Comparison of ENCODE assay signal across 8 mouse cellular contexts in the genomic region with DNA sequence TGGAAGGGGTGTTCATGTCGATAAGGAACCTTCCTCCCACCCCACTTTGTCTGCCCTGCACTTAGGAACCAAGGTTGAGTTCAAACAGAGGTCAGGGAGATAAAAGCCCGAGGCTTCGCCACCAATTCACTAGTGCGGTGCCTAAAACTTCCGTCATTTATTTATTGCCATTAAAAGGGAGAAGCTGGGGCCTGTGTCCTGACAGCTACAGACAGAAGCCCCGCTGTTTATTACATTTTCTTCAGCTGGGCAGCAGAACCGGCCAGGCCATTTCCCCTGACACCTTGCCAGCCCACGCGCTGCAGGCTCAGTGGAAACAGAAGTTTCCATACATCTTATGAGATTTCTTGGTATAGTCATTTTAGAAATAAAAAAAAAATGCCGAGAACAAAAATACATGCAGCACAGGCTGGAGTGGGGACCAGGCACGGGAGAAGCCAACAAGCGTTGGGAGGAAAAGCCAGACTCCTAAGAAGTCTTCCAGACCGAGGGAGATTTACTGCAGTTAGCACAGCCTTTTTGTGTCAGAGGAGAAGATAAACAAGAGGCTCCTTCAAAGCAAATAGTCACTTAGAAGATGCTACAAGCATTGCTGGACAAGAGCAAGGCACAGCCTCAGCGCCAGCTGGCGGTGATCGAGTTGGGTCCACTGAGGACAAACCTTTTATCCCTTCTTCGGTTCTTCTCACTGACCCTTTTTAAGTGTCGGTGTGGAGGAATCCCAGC.
DNase-seq lines count a peak whose midpoint lies in the region; ATAC-seq lines count a peak whose summit lies in the region.
"Had no signal": no experiment of that assay in that cellular context is flagged by ENCODE, and none has a peak within 500 bp of the region (broad histone marks: within the 10 kb centered on the region; RNA-seq: fewer than 3 reads in every experiment).

No protein-coding gene starts in this region.

- peak; percentile 1 for DNase-seq in right cerebral cortex, adult 18-20 months
- DNase-seq in right cerebral cortex, postnatal 25 days, result no peak
- peak; percentile 12 to 19 for DNase-seq in frontal cortex, postnatal 14 days (ENCODE audit: low spot score in 2 of 2)
- DNase-seq in heart, postnatal 4 days, result peak; percentile 43
- peak; percentile 29 for DNase-seq in ovary, adult 18-20 months (ENCODE audit: low spot score)

- H3K27ac ChIP-seq in limb, embryonic 12.5 days, result peak overlapping the region; percentile 53; the same call in 1 of the 2 replicates
- H3K27ac ChIP-seq: liver, embryonic 14.5 days had no signal

- H3K36me3 ChIP-seq in limb, embryonic 12.5 days, result no peaks in the 10 kb centered on the region

- 5% methylated on average over 18 of the region's 18 CpGs for WGBS in limb, embryonic 12.5 days

- no peaks in the 10 kb centered on the region for H3K9me3 ChIP-seq in limb, embryonic 12.5 days

- ATAC-seq in limb, embryonic 12.5 days (ENCODE audit: insufficient number of reproducible peaks, insufficient read depth, low FRiP score, low TSS enrichment, low read depth), result no peak
- no peak for ATAC-seq in inflammation-experienced regulatory T-cells, adult 6 months

- H3K9ac ChIP-seq in limb, embryonic 12.5 days (replicated peaks), result no peak overlapping the region
- H3K9ac ChIP-seq: liver, embryonic 14.5 days had no signal

- peak overlapping the region; percentile 38 for H3K4me2 ChIP-seq in limb, embryonic 12.5 days

- no peaks in the 10 kb centered on the region; the same call in 1 of the 2 replicates for H3K27me3 ChIP-seq in limb, embryonic 12.5 days

- peaks cover 17% of the 10 kb centered on the region for H3K4me1 ChIP-seq in limb, embryonic 12.5 days (replicated peaks)

- no peak overlapping the region for H3K4me3 ChIP-seq in limb, embryonic 12.5 days (replicated peaks)
